Mouse (Mus musculus) cortical plate, adult 2 months (tissue): ENCODE measurements around the gene Pus7.

ENCODE experiments used
- CTCF ChIP-seq: fragments of 200-500 bp; IDR thresholded peaks from 2 replicates; pipeline ENCODE4 v1.5.1; 2011; ENCODE audit warnings: mild to moderate bottlenecking, control low read depth, low read length; ENCODE audit not compliant: insufficient read depth; ENCODE audit errors: extremely low read depth
- POLR2A ChIP-seq: fragments of 200-500 bp; IDR thresholded peaks from 2 replicates; pipeline ENCODE4 v1.6.1; 2011; ENCODE audit warnings: mild to moderate bottlenecking, low read length, control low read depth; ENCODE audit not compliant: insufficient read depth; ENCODE audit errors: extremely low read depth

- TF ChIP-seq CTCF, result no peak
- TF ChIP-seq POLR2A, result no peak
Measured at GRCm38 (mm10) chr5:23721956-23722355, 61.6 kb downstream of the Pus7 start.
